Mouse (Mus musculus): Measurements from ENCODE around the gene Tspan13.

DNA sequence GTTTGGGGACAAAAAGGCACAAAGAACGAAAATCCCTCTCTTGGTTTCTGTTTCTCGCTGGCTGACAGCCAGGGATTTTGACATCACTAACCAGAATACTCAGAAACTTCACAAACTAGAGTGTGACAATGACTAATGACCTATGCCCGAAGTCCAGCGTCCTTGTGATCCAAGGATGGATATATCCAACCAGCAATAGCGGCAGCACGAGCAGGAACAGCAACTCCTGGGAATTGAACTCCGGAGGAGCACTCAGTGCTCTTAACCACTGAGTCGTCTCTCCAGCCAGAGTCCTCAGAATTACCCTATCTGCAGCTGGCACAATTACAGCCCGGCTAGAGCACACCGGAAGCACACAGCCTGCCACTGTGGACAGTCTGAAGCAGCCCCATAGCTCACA lies 5.5 kb downstream of the Tspan13 start:
- no peak for TF ChIP-seq CTCF (IDR thresholded peaks at IDR 0.05; ENCODE audit: low read depth, low read length)
- no peak for TF ChIP-seq POLR2A (IDR thresholded peaks at IDR 0.05; ENCODE audit: extremely low read depth, insufficient read depth, low read length)

Data from liver, adult 2 months (tissue).